Mouse (Mus musculus): ENCODE measurements around the gene Ctps2.

Gene Ctps2

GRCm38 (mm10) chrX:162902040-162902734, 1.1 kb downstream of the Ctps2 start:
- no peaks in the 10 kb centered on the region for H3K27me3 ChIP-seq (ENCODE audit: insufficient read depth, low read length)
- H3K4me1 ChIP-seq (replicated peaks; ENCODE audit: low read depth, low read length), result peaks cover 13% of the 10 kb centered on the region
- H3K9me3 ChIP-seq (ENCODE audit: low read length), result no peaks in the 10 kb centered on the region
- peak overlapping the region; percentile 84 for H3K4me3 ChIP-seq (replicated peaks; ENCODE audit: low read length)
- TF ChIP-seq POU5F1 (IDR thresholded peaks at IDR 0.05; ENCODE audit: borderline replicate concordance, low read length) (no peak), CTCF (conservative IDR thresholded peaks at IDR 0.05; ENCODE audit: low read length) (no peak), NANOG (IDR thresholded peaks at IDR 0.05; ENCODE audit: borderline replicate concordance, low read length) (no peak)
- H3K36me3 ChIP-seq (ENCODE audit: insufficient read depth, low read length), result no peaks in the 10 kb centered on the region

GRCm38 (mm10) chrX:162907554-162907953, 6.5 kb downstream of the Ctps2 start:
- Histone ChIP-seq H3K4me1 (replicated peaks; ENCODE audit: low read depth, low read length) (peaks cover 2% of the 10 kb centered on the region; the same call in 1 of the 2 replicates), H3K9me3 (ENCODE audit: low read length) (no peaks in the 10 kb centered on the region), H3K36me3 (ENCODE audit: insufficient read depth, low read length) (peaks cover 15% of the 10 kb centered on the region), H3K27me3 (ENCODE audit: insufficient read depth, low read length) (no peaks in the 10 kb centered on the region), H3K4me3 (replicated peaks; ENCODE audit: low read length) (no peak overlapping the region)
- TF ChIP-seq CTCF (conservative IDR thresholded peaks at IDR 0.05; ENCODE audit: low read length), result no peak
- TF ChIP-seq NANOG (IDR thresholded peaks at IDR 0.05; ENCODE audit: borderline replicate concordance, low read length), result no peak
- TF ChIP-seq POU5F1 (IDR thresholded peaks at IDR 0.05; ENCODE audit: borderline replicate concordance, low read length), result no peak

- Histone ChIP-seq H3K27me3 (ENCODE audit: insufficient read depth, low read length) (no peaks in the 10 kb centered on the region), H3K36me3 (ENCODE audit: insufficient read depth, low read length) (peaks cover 25% of the 10 kb centered on the region), H3K9me3 (ENCODE audit: low read length) (no peaks in the 10 kb centered on the region), H3K4me1 (replicated peaks; ENCODE audit: low read depth, low read length) (no peaks in the 10 kb centered on the region), H3K4me3 (replicated peaks; ENCODE audit: low read length) (no peak overlapping the region)
- TF ChIP-seq CTCF (conservative IDR thresholded peaks at IDR 0.05; ENCODE audit: low read length), result no peak
- no peak for TF ChIP-seq POU5F1 (IDR thresholded peaks at IDR 0.05; ENCODE audit: borderline replicate concordance, low read length)
- TF ChIP-seq NANOG (IDR thresholded peaks at IDR 0.05; ENCODE audit: borderline replicate concordance, low read length), result no peak
Observed at GRCm38 (mm10) chrX:162913651-162914050, 12.6 kb downstream of the Ctps2 start.

- Histone ChIP-seq H3K9me3 (ENCODE audit: low read length) (no peaks in the 10 kb centered on the region), H3K27me3 (ENCODE audit: insufficient read depth, low read length) (no peaks in the 10 kb centered on the region), H3K4me1 (replicated peaks; ENCODE audit: low read depth, low read length) (no peaks in the 10 kb centered on the region), H3K4me3 (replicated peaks; ENCODE audit: low read length) (no peak overlapping the region), H3K36me3 (ENCODE audit: insufficient read depth, low read length) (peaks cover 21% of the 10 kb centered on the region)
- TF ChIP-seq POU5F1 (IDR thresholded peaks at IDR 0.05; ENCODE audit: borderline replicate concordance, low read length), result no peak
- peak; percentile 66 for TF ChIP-seq CTCF (conservative IDR thresholded peaks at IDR 0.05; ENCODE audit: low read length)
Observed at GRCm38 (mm10) chrX:162915697-162916096, 14.7 kb downstream of the Ctps2 start.

- Histone ChIP-seq H3K36me3 (ENCODE audit: insufficient read depth, low read length) (peaks cover 2% of the 10 kb centered on the region; the same call in 1 of the 2 replicates), H3K4me3 (replicated peaks; ENCODE audit: low read length) (no peak overlapping the region), H3K27me3 (ENCODE audit: insufficient read depth, low read length) (no peaks in the 10 kb centered on the region), H3K4me1 (replicated peaks; ENCODE audit: low read depth, low read length) (no peaks in the 10 kb centered on the region), H3K9me3 (ENCODE audit: low read length) (no peaks in the 10 kb centered on the region)
- no peak for TF ChIP-seq CTCF (conservative IDR thresholded peaks at IDR 0.05; ENCODE audit: low read length)
- no peak for TF ChIP-seq NANOG (IDR thresholded peaks at IDR 0.05; ENCODE audit: borderline replicate concordance, low read length)
- TF ChIP-seq POU5F1 (IDR thresholded peaks at IDR 0.05; ENCODE audit: borderline replicate concordance, low read length), result no peak
Observed at GRCm38 (mm10) chrX:162921487-162922125, 20.6 kb downstream of the Ctps2 start.

GRCm38 (mm10) chrX:162931467-162931866, 30.4 kb downstream of the Ctps2 start:
- no peak for TF ChIP-seq NANOG (IDR thresholded peaks at IDR 0.05; ENCODE audit: borderline replicate concordance, low read length)
- no peak for TF ChIP-seq POU5F1 (IDR thresholded peaks at IDR 0.05; ENCODE audit: borderline replicate concordance, low read length)
- TF ChIP-seq CTCF (conservative IDR thresholded peaks at IDR 0.05; ENCODE audit: low read length), result no peak
- H3K4me1 ChIP-seq (replicated peaks; ENCODE audit: low read depth, low read length), result no peaks in the 10 kb centered on the region

GRCm38 (mm10) chrX:162942027-162942426, 41.0 kb downstream of the Ctps2 start:
- Histone ChIP-seq H3K36me3 (ENCODE audit: insufficient read depth, low read length) (peaks cover 3% of the 10 kb centered on the region; the same call in 1 of the 2 replicates), H3K27me3 (ENCODE audit: insufficient read depth, low read length) (no peaks in the 10 kb centered on the region), H3K9me3 (ENCODE audit: low read length) (no peaks in the 10 kb centered on the region), H3K4me3 (replicated peaks; ENCODE audit: low read length) (no peak overlapping the region), H3K4me1 (replicated peaks; ENCODE audit: low read depth, low read length) (no peaks in the 10 kb centered on the region)
- no peak for TF ChIP-seq POU5F1 (IDR thresholded peaks at IDR 0.05; ENCODE audit: borderline replicate concordance, low read length)
- TF ChIP-seq CTCF (conservative IDR thresholded peaks at IDR 0.05; ENCODE audit: low read length), result no peak

More at GRCm38 (mm10) chrX:162931467-162931866, 30.4 kb downstream of the Ctps2 start:
- H3K27me3 ChIP-seq (ENCODE audit: insufficient read depth, low read length), result no peaks in the 10 kb centered on the region
- H3K9me3 ChIP-seq (ENCODE audit: low read length), result no peaks in the 10 kb centered on the region
- no peak overlapping the region for H3K4me3 ChIP-seq (replicated peaks; ENCODE audit: low read length)
- peaks cover 4% of the 10 kb centered on the region; the same call in 1 of the 2 replicates for H3K36me3 ChIP-seq (ENCODE audit: insufficient read depth, low read length)

GRCm38 (mm10) chrX:162949811-162950439, 48.9 kb downstream of the Ctps2 start:
- Histone ChIP-seq H3K27me3 (ENCODE audit: insufficient read depth, low read length) (no peaks in the 10 kb centered on the region), H3K4me3 (replicated peaks; ENCODE audit: low read length) (no peak overlapping the region), H3K9me3 (ENCODE audit: low read length) (no peaks in the 10 kb centered on the region), H3K4me1 (replicated peaks; ENCODE audit: low read depth, low read length) (no peaks in the 10 kb centered on the region), H3K36me3 (ENCODE audit: insufficient read depth, low read length) (no peaks in the 10 kb centered on the region)
- peak; percentile 40 for TF ChIP-seq CTCF (conservative IDR thresholded peaks at IDR 0.05; ENCODE audit: low read length)
- no peak for TF ChIP-seq POU5F1 (IDR thresholded peaks at IDR 0.05; ENCODE audit: borderline replicate concordance, low read length)
